Mouse (Mus musculus): ENCODE data around the gene Gm26661.

DNA sequence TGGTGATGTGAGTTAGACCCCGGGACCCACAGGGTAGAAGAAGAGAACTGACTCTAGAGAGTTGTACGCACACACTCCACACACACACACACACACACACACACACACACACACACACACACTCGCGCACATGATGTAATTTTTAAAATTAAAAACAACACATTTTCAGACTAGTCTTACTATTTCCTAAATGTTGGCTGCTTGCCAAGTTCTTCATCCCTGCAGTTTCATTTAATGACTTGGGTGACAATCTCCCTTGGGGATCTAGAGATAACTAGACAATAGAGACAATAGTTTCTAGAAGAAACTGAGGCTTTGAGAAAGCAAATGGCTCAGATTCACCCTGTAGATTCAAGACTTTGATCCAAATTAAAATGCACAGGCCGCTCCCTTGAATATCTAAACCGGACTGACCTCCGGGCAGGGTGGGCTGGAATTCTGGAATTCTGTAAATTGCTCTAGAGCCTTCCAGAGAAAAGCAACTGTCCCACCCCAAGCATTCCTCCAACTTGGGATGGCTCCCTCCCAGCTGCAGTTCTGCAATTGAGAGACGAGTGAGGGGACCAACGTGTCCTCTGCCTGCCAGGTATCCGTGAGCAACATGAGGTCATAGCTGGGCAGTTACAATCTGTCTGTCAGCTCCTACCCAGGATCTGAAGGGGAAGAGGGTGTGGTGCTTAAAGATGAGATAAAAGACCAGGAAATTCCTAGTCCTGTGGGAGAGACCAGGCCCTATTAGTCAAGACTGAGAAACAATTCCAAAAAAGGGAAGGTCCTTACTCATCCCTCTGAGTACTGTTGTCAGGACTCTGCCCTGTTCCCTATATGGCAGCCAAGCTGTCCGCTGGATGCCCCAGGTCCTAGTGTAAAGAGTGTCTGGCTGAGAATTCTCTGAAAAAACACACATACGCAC lies 17.9 kb downstream of the Gm26661 start:
- TF ChIP-seq CTCF (IDR thresholded peaks at IDR 0.05; ENCODE audit: low read depth) (no peak), EP300 (optimal IDR thresholded peaks at IDR 0.05) (no peak)

All from stomach, postnatal 0 days (tissue).